Mouse (Mus musculus): Measurements from ENCODE around the gene Rftn1. TPM values are rescaled to one million over a fixed set of nuclear protein-coding genes. Genes with fewer than 3 reads are reported as not detected.

Gene Rftn1
- total and polyA plus RNA-seq, 2 experiments from 2014 or later = 36.5 to 54.8 TPM

DNA sequence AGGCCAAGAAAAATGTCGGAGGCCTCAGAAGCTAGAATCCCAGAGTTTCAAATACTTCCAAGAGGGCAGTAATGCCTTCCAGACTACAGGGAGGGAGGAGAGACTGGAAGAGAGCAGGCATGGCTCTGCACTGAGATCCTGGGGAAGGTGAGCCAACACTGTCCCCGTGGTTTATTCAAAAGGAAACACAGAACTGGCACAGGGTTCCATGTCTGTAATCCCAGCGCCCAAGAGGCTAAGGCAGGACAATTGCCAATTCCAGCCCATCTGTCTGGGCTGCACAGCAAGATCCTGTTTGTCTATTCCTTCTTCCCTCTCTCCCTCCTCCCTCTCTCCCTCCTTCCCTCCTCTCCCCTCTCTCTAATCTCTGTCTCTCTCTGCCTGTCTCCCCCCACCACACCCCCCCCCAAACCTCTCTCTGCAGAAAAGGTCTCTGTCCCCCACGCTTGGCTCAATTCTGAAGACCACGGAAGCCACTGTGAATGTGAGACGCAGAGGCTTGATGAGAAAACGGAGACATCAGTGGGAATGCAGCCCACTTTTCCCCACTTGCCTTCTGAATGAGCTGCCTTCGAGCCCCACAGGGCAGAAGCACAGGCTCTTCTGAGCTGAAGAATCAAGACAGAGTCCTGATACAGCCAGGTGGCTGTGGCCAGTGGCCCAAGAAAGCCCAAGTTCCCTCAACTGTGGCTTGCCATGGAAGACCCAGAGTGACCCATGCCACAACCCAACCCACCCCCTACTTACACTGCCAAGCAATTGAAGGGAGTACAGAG is 8.8 kb upstream of the Rftn1 start:
- Histone ChIP-seq H3K4me3 (ENCODE audit: low read depth, low read length) (no peak overlapping the region), H3K4me2 (ENCODE audit: low read depth, low read length) (no peak overlapping the region), H3K27me3 (ENCODE audit: control insufficient read depth, insufficient read depth, low read length) (no peaks in the 10 kb centered on the region), H3K9me3 (replicated peaks; ENCODE audit: control insufficient read depth, low read length) (no peaks in the 10 kb centered on the region), H3K27ac (ENCODE audit: low read depth) (no peak overlapping the region), H3K9ac (replicated peaks; ENCODE audit: low read depth, low read length) (no peak overlapping the region), H3K36me3 (replicated peaks; ENCODE audit: control insufficient read depth, insufficient read depth, low read length) (no peaks in the 10 kb centered on the region), H3K4me1 (ENCODE audit: control insufficient read depth, insufficient read depth) (no peaks in the 10 kb centered on the region; the same call in 1 of the 2 replicates)
- ATAC-seq (ENCODE audit: insufficient read depth, low read depth) (no peak), DNase-seq (ENCODE audit: low spot score) (no peak)
- no peak for TF ChIP-seq CTCF (IDR thresholded peaks at IDR 0.05; ENCODE audit: low read depth)
- no peak for TF ChIP-seq EP300 (IDR thresholded peaks at IDR 0.05; ENCODE audit: low read depth)
- WGBS = 82% methylated on average over 8 of the region's 8 CpGs

DNA sequence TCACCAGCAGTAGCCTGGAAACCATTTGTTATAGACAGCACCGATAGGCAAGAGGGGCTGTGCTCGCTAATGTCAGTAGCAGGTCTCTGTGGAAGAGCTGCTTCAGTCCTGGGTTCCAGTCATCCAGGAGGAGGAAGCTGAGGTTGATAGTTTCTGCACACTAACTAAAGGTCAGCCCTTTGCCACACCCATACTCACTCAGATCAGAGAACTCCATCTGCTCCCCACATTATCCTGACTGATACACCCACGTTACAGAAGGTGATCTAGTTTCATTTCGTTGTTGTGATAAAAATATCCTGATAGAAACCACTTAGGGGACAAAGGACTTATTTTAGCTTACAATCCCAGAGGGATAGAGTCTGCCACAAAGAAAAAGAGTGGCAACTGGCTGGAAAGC is 7.1 kb upstream of the Rftn1 start:
- H3K27me3 ChIP-seq (ENCODE audit: control insufficient read depth, insufficient read depth, low read length) = no peaks in the 10 kb centered on the region
- no peaks in the 10 kb centered on the region for H3K36me3 ChIP-seq (replicated peaks; ENCODE audit: control insufficient read depth, insufficient read depth, low read length)
- no peak overlapping the region for H3K27ac ChIP-seq (ENCODE audit: low read depth)
- DNase-seq (ENCODE audit: low spot score) (no peak), ATAC-seq (ENCODE audit: insufficient read depth, low read depth) (no peak)
- H3K4me3 ChIP-seq (ENCODE audit: low read depth, low read length) = no peak overlapping the region
- no peaks in the 10 kb centered on the region for H3K9me3 ChIP-seq (replicated peaks; ENCODE audit: control insufficient read depth, low read length)
- no peak for TF ChIP-seq EP300 (IDR thresholded peaks at IDR 0.05; ENCODE audit: low read depth)
- no peak for TF ChIP-seq CTCF (IDR thresholded peaks at IDR 0.05; ENCODE audit: low read depth)
- no peak overlapping the region for H3K4me2 ChIP-seq (ENCODE audit: low read depth, low read length)
- 56% methylated on average over 4 of the region's 4 CpGs for WGBS
- no peaks in the 10 kb centered on the region; the same call in 1 of the 2 replicates for H3K4me1 ChIP-seq (ENCODE audit: control insufficient read depth, insufficient read depth)
- no peak overlapping the region for H3K9ac ChIP-seq (replicated peaks; ENCODE audit: low read depth, low read length)

DNA sequence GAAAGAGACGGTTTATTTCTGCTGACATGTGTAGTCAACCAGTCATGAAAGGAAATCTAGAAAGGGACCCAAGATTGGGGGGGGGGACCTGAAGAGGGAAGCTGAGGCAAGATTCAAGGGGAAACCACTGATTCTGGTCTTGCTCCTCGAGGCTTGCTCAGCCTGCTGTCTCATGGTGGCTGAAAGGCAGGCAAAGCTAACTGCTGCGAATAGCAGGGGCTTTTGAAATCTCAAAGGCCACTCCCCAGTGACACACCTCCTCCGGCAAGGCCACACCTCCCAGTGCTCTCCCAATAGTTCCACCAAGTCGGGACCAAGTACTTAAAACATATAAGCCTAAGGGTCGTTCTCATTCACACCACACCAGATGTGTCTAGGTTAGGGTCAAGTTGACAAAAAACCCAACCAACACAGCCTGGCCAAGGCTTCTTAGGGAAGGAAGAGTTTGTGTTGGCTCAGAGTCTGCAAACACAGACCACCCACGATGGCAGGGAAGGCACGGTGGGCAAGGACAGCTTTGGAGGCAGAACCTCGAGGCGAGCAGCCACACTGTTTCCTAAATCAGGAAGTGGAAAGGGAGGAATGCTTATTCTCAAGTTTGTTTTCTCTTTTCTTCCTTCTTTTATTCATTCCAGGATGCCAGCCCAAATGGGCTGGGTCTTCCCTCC is 5.7 kb upstream of the Rftn1 start:
- no peaks in the 10 kb centered on the region for H3K9me3 ChIP-seq (replicated peaks; ENCODE audit: control insufficient read depth, low read length)
- no peak overlapping the region for H3K9ac ChIP-seq (replicated peaks; ENCODE audit: low read depth, low read length)
- H3K4me1 ChIP-seq (ENCODE audit: control insufficient read depth, insufficient read depth) = no peaks in the 10 kb centered on the region; the same call in 1 of the 2 replicates
- no peak for TF ChIP-seq CTCF (IDR thresholded peaks at IDR 0.05; ENCODE audit: low read depth)
- TF ChIP-seq EP300 (IDR thresholded peaks at IDR 0.05; ENCODE audit: low read depth) = no peak
- H3K27me3 ChIP-seq (ENCODE audit: control insufficient read depth, insufficient read depth, low read length) = no peaks in the 10 kb centered on the region
- ATAC-seq (ENCODE audit: insufficient read depth, low read depth) (no peak), DNase-seq (ENCODE audit: low spot score) (no peak)
- WGBS = 54% methylated on average over 10 of the region's 10 CpGs
- H3K4me3 ChIP-seq (ENCODE audit: low read depth, low read length) = no peak overlapping the region
- H3K27ac ChIP-seq (ENCODE audit: low read depth) = no peak overlapping the region
- H3K36me3 ChIP-seq (replicated peaks; ENCODE audit: control insufficient read depth, insufficient read depth, low read length) = no peaks in the 10 kb centered on the region
- H3K4me2 ChIP-seq (ENCODE audit: low read depth, low read length) = no peak overlapping the region

DNA sequence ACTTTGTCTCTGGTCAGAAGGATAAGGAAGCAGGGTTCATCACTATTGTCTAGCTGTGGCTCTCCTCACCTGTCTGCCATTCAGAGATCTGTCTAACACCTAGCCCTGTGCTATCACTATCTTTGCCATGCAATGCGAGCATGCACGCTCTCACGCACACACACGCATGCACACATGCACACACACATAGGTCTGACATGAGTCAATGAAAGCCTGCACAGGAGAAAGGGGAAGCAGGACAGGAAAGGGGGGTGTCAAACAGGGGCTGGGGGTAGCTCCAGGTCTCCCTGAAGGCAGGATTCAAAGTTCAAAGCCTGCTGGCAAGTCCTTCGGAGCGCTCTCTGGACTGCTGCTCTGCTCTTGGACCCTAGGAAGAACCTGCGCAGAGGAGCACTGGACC is 4.9 kb upstream of the Rftn1 start:
- DNase-seq (ENCODE audit: low spot score) (no peak), ATAC-seq (ENCODE audit: insufficient read depth, low read depth) (no peak)
- Histone ChIP-seq H3K36me3 (replicated peaks; ENCODE audit: control insufficient read depth, insufficient read depth, low read length) (no peaks in the 10 kb centered on the region), H3K4me2 (ENCODE audit: low read depth, low read length) (no peak overlapping the region), H3K27me3 (ENCODE audit: control insufficient read depth, insufficient read depth, low read length) (no peaks in the 10 kb centered on the region), H3K9ac (replicated peaks; ENCODE audit: low read depth, low read length) (no peak overlapping the region), H3K4me1 (ENCODE audit: control insufficient read depth, insufficient read depth) (no peaks in the 10 kb centered on the region; the same call in 1 of the 2 replicates), H3K27ac (ENCODE audit: low read depth) (no peak overlapping the region), H3K9me3 (replicated peaks; ENCODE audit: control insufficient read depth, low read length) (no peaks in the 10 kb centered on the region), H3K4me3 (ENCODE audit: low read depth, low read length) (no peak overlapping the region)
- 96% methylated on average over 7 of the region's 7 CpGs for WGBS
- no peak for TF ChIP-seq EP300 (IDR thresholded peaks at IDR 0.05; ENCODE audit: low read depth)
- TF ChIP-seq CTCF (IDR thresholded peaks at IDR 0.05; ENCODE audit: low read depth) = no peak

DNA sequence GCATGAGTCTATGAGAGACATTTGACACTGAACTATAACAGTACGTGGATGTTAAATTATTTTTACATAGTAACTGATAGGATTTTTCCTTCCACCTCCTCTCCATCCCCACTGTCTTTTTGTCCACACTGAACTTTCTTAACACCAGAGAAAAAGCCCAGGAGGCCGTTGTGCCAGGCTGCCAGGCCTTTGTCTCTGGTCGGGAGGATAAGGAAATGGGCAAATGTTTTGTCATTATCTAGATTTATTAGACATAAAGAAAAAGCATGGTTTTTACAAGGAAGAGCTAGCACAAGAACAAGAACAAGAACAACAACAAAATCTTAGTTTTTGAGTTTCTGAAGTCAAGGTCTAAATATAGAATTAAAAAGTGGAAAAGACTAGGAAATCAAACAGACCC is 4.1 kb upstream of the Rftn1 start:
- Histone ChIP-seq H3K9me3 (replicated peaks; ENCODE audit: control insufficient read depth, low read length) (no peaks in the 10 kb centered on the region), H3K9ac (replicated peaks; ENCODE audit: low read depth, low read length) (no peak overlapping the region), H3K36me3 (replicated peaks; ENCODE audit: control insufficient read depth, insufficient read depth, low read length) (no peaks in the 10 kb centered on the region), H3K4me1 (ENCODE audit: control insufficient read depth, insufficient read depth) (no peaks in the 10 kb centered on the region), H3K4me3 (ENCODE audit: low read depth, low read length) (no peak overlapping the region), H3K27ac (ENCODE audit: low read depth) (no peak overlapping the region), H3K27me3 (ENCODE audit: control insufficient read depth, insufficient read depth, low read length) (no peaks in the 10 kb centered on the region), H3K4me2 (ENCODE audit: low read depth, low read length) (no peak overlapping the region)
- ATAC-seq (ENCODE audit: insufficient read depth, low read depth) (no peak), DNase-seq (ENCODE audit: low spot score) (no peak)
- TF ChIP-seq CTCF (IDR thresholded peaks at IDR 0.05; ENCODE audit: low read depth) (no peak), EP300 (IDR thresholded peaks at IDR 0.05; ENCODE audit: low read depth) (no peak)
- 69% methylated on average over 3 of the region's 3 CpGs for WGBS

All from heart, postnatal 0 days (tissue).